Mouse (Mus musculus) layer of hippocampus, postnatal 14 days (tissue): ENCODE data around the gene Gm20870. TPM values are rescaled to one million over a fixed set of nuclear protein-coding genes. Genes with fewer than 3 reads are reported as not detected.
"Not testable (repeated sequence)": the region's sequence is repeated elsewhere in the genome, so short reads cannot be mapped to it uniquely, and the experiment has no call there.

Experiments used
- DNase-seq, 2 experiments: peaks; one replicate each; pipeline ENCODE4 v3.0.0; 2021 to 2022; ENCODE audit warnings: low spot score in 2 of 2, mixed read lengths in 1 of 2
- long read RNA-seq, 2 experiments: library from polyadenylated mRNA; stranded (forward); transcript quantifications; one replicate each; pipeline ENCODE4 v2.0.0; 2021
- total RNA-seq, 2 experiments: library from RNA; stranded (reverse); gene quantifications; 2 replicates each; pipeline ENCODE4 v1.2.3; 2021

Gm20870 gene
- total RNA-seq: not detected
- long read RNA-seq, experiment 1: 0 reads
- long read RNA-seq, experiment 2: 0 reads

GRCm38 (mm10) chrY:71691743-71692142, at the start of gene Gm20870:
Gm20870 (plus strand) TSS chrY:71692043.
- DNase-seq: not testable (repeated sequence)

Other genes starting within 250 kb of the Gm20870 start
- not detected for gene Gm20869, start 222.6 kb upstream of the Gm20870 start, total RNA-seq